Mouse (Mus musculus) cerebellum, adult 2 months (tissue): ENCODE measurements around the gene Eno3. TPM values are rescaled to one million over a fixed set of nuclear protein-coding genes. Genes with fewer than 3 reads are reported as not detected.
A peak's percentile ranks its signal among the peaks of the same experiment; 100 is the strongest.

Experiments
- DNase-seq, 2 experiments: peaks; one replicate each; pipeline ENCODE4 v3.0.0; 2021
- H3K27ac ChIP-seq: fragments of 200-500 bp; 2 replicates; pipeline ENCODE4 v1.5.1; 2012; ENCODE audit warnings: low read length, control low read depth, inconsistent platforms; ENCODE audit not compliant: insufficient read depth
- H3K27me3 ChIP-seq: fragments of 200-500 bp; 2 replicates; pipeline ENCODE4 v1.6.1; 2012; ENCODE audit warnings: inconsistent platforms, mild to moderate bottlenecking, low read length, moderate library complexity; ENCODE audit not compliant: control insufficient read depth, insufficient read depth
- H3K4me1 ChIP-seq: fragments of 200-500 bp; 2 replicates; pipeline ENCODE4 v1.6.1; 2011; ENCODE audit warnings: low read length; ENCODE audit not compliant: control insufficient read depth, insufficient read depth
- H3K4me3 ChIP-seq: fragments of 200-500 bp; replicated peaks from 2 replicates; pipeline ENCODE3; 2011; ENCODE audit warnings: mild to moderate bottlenecking, low read depth, low read length, control low read depth; ENCODE audit not compliant: insufficient read depth
- CTCF ChIP-seq: fragments of 200-500 bp; IDR thresholded peaks from 2 replicates; pipeline ENCODE4 v1.5.1; 2011; ENCODE audit warnings: low read depth, mild to moderate bottlenecking, control low read depth, low read length, moderate library complexity, borderline replicate concordance; ENCODE audit not compliant: insufficient read depth
- POLR2A ChIP-seq: fragments of 200-500 bp; IDR thresholded peaks from 2 replicates; pipeline ENCODE4 v1.6.1; 2011; ENCODE audit warnings: low read length, control low read depth, borderline replicate concordance; ENCODE audit not compliant: insufficient read depth
- whole genome bisulfite sequencing: fragments of 180-500 bp; shearing (Covaris S2); methylation state at CpG from one replicate; pipeline ENCODE4 v1.1.7; 2018; 5-methylcytosine and 5-hydroxymethylcytosine counted together
- polyA plus RNA-seq: library from polyadenylated mRNA; depleted of rRNA; stranded (reverse); fragments of >200 nt; gene quantifications from 2 replicates; pipeline ENCODE4 v1.2.3, GENCODE M21; 2012

Eno3 gene
- polyA plus RNA-seq, 1 experiment, result 35.0 TPM

GRCm38 (mm10) chr11:70645461-70646258, 11.3 kb upstream of the Eno3 start:
- TF ChIP-seq CTCF (no peak), POLR2A (no peak)
- H3K4me3 ChIP-seq, result peak overlapping the region; percentile 68
- H3K4me1 ChIP-seq, result peaks cover 15% of the 10 kb centered on the region
- 75% methylated on average over 12 of the region's 12 CpGs for WGBS
- DNase-seq, result peak in 1 of 2 experiments; percentile 43
- 0 out of 2 replicates have a peak overlapping the region, but pooled peaks have one; percentile 88 for H3K27ac ChIP-seq
- no peaks in the 10 kb centered on the region for H3K27me3 ChIP-seq

GRCm38 (mm10) chr11:70646259-70646555, 10.8 kb upstream of the Eno3 start:
- H3K4me3 ChIP-seq, result peak overlapping the region; percentile 68
- H3K27ac ChIP-seq, result peak overlapping the region; percentile 88
- peaks cover 15% of the 10 kb centered on the region for H3K4me1 ChIP-seq
- H3K27me3 ChIP-seq, result no peaks in the 10 kb centered on the region
- WGBS, result 6% methylated on average over 3 of the region's 3 CpGs
- peak in 1 of 2 experiments; percentile 50 for DNase-seq
- TF ChIP-seq CTCF (no peak), POLR2A (no peak)

- Histone ChIP-seq H3K27ac (peak within 1 kb of the TSS; percentile 96), H3K4me3 (peak within 1 kb of the TSS; percentile 97), H3K4me1 (peaks cover 15% of the 10 kb centered on the region), H3K27me3 (no peaks in the 10 kb centered on the region)
- WGBS, result 1% methylated on average over 63 of the region's 63 CpGs
- TF ChIP-seq POLR2A (peak; percentile 78), CTCF (no peak)
- DNase-seq, result peak; percentile 96 to 98
These were observed 10.0 kb upstream of the Eno3 start, which contains the start of the genes Rnf167 and Slc25a11 for GRCm38 (mm10) chr11:70646691-70647650. Gene Rnf167 (plus strand): TSS chr11:70647235. Gene Slc25a11 (minus strand): TSS chr11:70647479.

GRCm38 (mm10) chr11:70647716-70648420, 9.1 kb upstream of the Eno3 start:
- Histone ChIP-seq H3K27me3 (no peaks in the 10 kb centered on the region), H3K4me3 (peak overlapping the region; percentile 97), H3K27ac (peak overlapping the region; percentile 96), H3K4me1 (peaks cover 18% of the 10 kb centered on the region)
- 4% methylated on average over 28 of the region's 28 CpGs for WGBS
- peak; percentile 42 to 53 for DNase-seq
- TF ChIP-seq POLR2A (no peak), CTCF (no peak)

GRCm38 (mm10) chr11:70648512-70648911, 8.5 kb upstream of the Eno3 start:
- no peak for DNase-seq
- WGBS, result 78% methylated on average over 4 of the region's 4 CpGs
- peaks cover 18% of the 10 kb centered on the region for H3K4me1 ChIP-seq
- TF ChIP-seq POLR2A (no peak), CTCF (no peak)
- no peaks in the 10 kb centered on the region for H3K27me3 ChIP-seq
- H3K4me3 ChIP-seq, result no peak overlapping the region
- H3K27ac ChIP-seq, result no peak overlapping the region

GRCm38 (mm10) chr11:70649185-70649734, 7.7 kb upstream of the Eno3 start:
- Histone ChIP-seq H3K27me3 (no peaks in the 10 kb centered on the region), H3K27ac (no peak overlapping the region), H3K4me1 (peaks cover 18% of the 10 kb centered on the region), H3K4me3 (no peak overlapping the region)
- 85% methylated on average over 8 of the region's 8 CpGs for WGBS
- DNase-seq, result peak in 1 of 2 experiments; percentile 10
- TF ChIP-seq POLR2A, result no peak
- no peak for TF ChIP-seq CTCF

GRCm38 (mm10) chr11:70650322-70651175, 6.5 kb upstream of the Eno3 start:
- peaks cover 13% of the 10 kb centered on the region for H3K4me1 ChIP-seq
- no peaks in the 10 kb centered on the region for H3K27me3 ChIP-seq
- TF ChIP-seq CTCF (no peak), POLR2A (no peak)
- peak in 1 of 2 experiments; percentile 15 for DNase-seq
- 61% methylated on average over 12 of the region's 12 CpGs for WGBS
- H3K4me3 ChIP-seq, result no peak overlapping the region
- no peak overlapping the region for H3K27ac ChIP-seq
